Mouse (Mus musculus) frontal cortex, postnatal 25 days (tissue): ENCODE measurements at regions not wholly inside any gene's neighbourhood (a gene's known extent, or its start where the extent isn't known, plus 50 kb on each side); places are given as distances from the start of the nearest gene placed in this dataset.
A peak's percentile ranks its signal among the peaks of the same experiment; 100 is the strongest.

Experiments
- DNase-seq, 2 experiments: peaks; one replicate each; pipeline ENCODE4 v3.0.0; 2022; ENCODE audit warnings: low spot score in 2 of 2

GRCm38 (mm10) chr11:31282136-31282535, 87.7 kb downstream of the Stc2 start:
- DNase-seq, result no peak

GRCm38 (mm10) chr11:31248467-31248866, 66.2 kb upstream of the Gm17332 start:
- peak; percentile 10 to 68 for DNase-seq
